Comparison of ENCODE assay signal across 24 mouse cellular contexts in the genomic region with DNA sequence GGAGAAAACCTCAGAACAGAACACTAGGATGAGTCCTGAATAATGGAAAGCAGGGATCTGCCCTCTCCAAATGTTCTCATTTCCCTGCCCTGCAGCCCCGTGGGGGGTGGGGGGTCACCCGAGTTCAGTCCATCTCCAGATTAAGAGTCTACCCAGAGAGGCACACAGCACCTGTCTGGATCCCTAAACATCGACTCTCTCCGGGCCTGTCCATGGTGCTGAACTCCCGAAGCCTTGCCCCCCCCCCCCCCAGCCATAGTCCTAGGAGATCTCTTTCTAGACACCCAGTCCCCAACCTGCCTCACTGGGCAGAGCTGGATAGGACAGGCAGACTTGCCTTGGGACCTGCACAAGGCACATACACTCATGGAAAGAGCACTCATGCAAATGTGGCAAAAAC. TPM values are rescaled to one million over a fixed set of nuclear protein-coding genes. Genes with fewer than 3 reads are reported as not detected.
DNase-seq lines count a peak whose midpoint lies in the region; TF ChIP-seq lines count a peak whose summit lies in the region.
"Had no signal": no experiment of that assay in that cellular context is flagged by ENCODE, and none has a peak within 500 bp of the region (broad histone marks: within the 10 kb centered on the region; RNA-seq: fewer than 3 reads in every experiment).

No protein-coding gene starts in this region.

- no peak for TF ChIP-seq POLR2A in myocyte (IDR thresholded peaks at IDR 0.05; ENCODE audit: insufficient read length, low read depth)

- no peaks in the 10 kb centered on the region for H3K36me3 ChIP-seq in myocyte (ENCODE audit: control insufficient read depth, insufficient read depth)
- H3K36me3 ChIP-seq: limb, embryonic 15.5 days; lung, embryonic 15.5 days had no signal

- no peak overlapping the region for H3K4me3 ChIP-seq in myocyte
- H3K4me3 ChIP-seq: erythroblast, embryonic 14.5 days; limb, embryonic 15.5 days; lung, embryonic 15.5 days had no signal

- H3ac ChIP-seq in myocyte (ENCODE audit: control insufficient read depth, insufficient read length) = no peak overlapping the region

- no peak overlapping the region for H3K4me2 ChIP-seq in myocyte (ENCODE audit: low read depth)
- H3K4me2 ChIP-seq: limb, embryonic 15.5 days; lung, embryonic 15.5 days had no signal

- peaks cover 35% of the 10 kb centered on the region for H3K27me3 ChIP-seq in myocyte (ENCODE audit: control insufficient read depth, insufficient read depth, insufficient read length)
- H3K27me3 ChIP-seq: limb, embryonic 15.5 days; lung, embryonic 15.5 days had no signal

- peak; percentile 3 for DNase-seq in adrenal gland, postnatal 25 days
- DNase-seq in adrenal gland, adult 2 months = no peak
- peak; percentile 33 to 38 for DNase-seq in kidney, postnatal 4 days
- no peak for DNase-seq in kidney, adult 18-20 months
- peak; percentile 7 for DNase-seq in adipocyte (ENCODE audit: low spot score)
- no peak for DNase-seq in ovary, postnatal 36 days (ENCODE audit: low spot score)
- DNase-seq in urinary bladder, adult 18-20 months (ENCODE audit: low spot score in 2 of 2) = no peak
- DNase-seq: cerebellum, adult 11 months; forebrain, postnatal 0 days; heart, postnatal 10 days had no signal

- no peaks in the 10 kb centered on the region for H3K79me2 ChIP-seq in myocyte (ENCODE audit: control insufficient read depth, insufficient read depth)

TF ChIP-seq in myocyte, 11 proteins besides CTCF, POLR2A, EP300 and RAD21:
- TF ChIP-seq MYOD1 (IDR thresholded peaks at IDR 0.05; ENCODE audit: control insufficient read depth in 1 of 3, insufficient read length in 2 of 3, low read depth in 2 of 3) = no peak
- TF ChIP-seq REST (IDR thresholded peaks at IDR 0.05; ENCODE audit: insufficient read depth, insufficient read length) = peak; percentile 75
- TF ChIP-seq TCF12 (IDR thresholded peaks at IDR 0.05; ENCODE audit: insufficient read depth, poor library complexity, severe bottlenecking) = no peak
TF ChIP-seq in myocyte: peak in this region for 1.

RNA-seq across cellular contexts. Expression of gene Tbc1d21, which starts 29.4 kb away (rescaled TPM):
- not detected in 2 replicates for total RNA-seq in adrenal gland, postnatal 25 days (2021)
- total RNA-seq in adrenal gland, adult 2 months (2021) = not detected
- not detected in 2 replicates for polyA plus RNA-seq in adrenal gland, adult 2 months (2012; rRNA removed)
- 0.32 TPM for polyA plus RNA-seq in myocyte (2012; fragmentation: generic; extraction: Trizol)
- total RNA-seq: ES-E14; forebrain, postnatal 0 days; gastrocnemius, adult 8-10 months; heart, adult 8-10 months; heart, postnatal 10 days; left cerebral cortex, adult 8-10 months; midbrain, postnatal 0 days had no signal
- polyA plus RNA-seq: C2C12; cortical plate, adult 2 months; erythroblast, embryonic 14.5 days; forebrain, postnatal 0 days; kidney, embryonic 14.5 days; limb, embryonic 15.5 days; lung, embryonic 15.5 days; midbrain, postnatal 0 days; neural tube, embryonic 14.5 days; small intestine, adult 2 months had no signal

Comparison
In these comparisons a context has a peak if more than half of its experiments do, and no peak if none do; other contexts are left out.
1. DNase-seq: peak in adrenal gland, postnatal 25 days (single experiment), kidney, postnatal 4 days (2 of 2) and adipocyte (single experiment); none in adrenal gland, adult 2 months (single experiment), kidney, adult 18-20 months (single experiment), ovary, postnatal 36 days (single experiment) and urinary bladder, adult 18-20 months (0 of 2).